Mouse (Mus musculus) ES-E14 (cell line): Measurements from ENCODE around the gene Smyd3. TPM values are rescaled to one million over a fixed set of nuclear protein-coding genes. Genes with fewer than 3 reads are reported as not detected.

Source experiments
- DNase-seq: peaks from one replicate; pipeline ENCODE4 v3.0.0-alpha.2; 2013; ENCODE audit warnings: low read depth, low spot score
- H3K27ac ChIP-seq: 2 replicates; pipeline ENCODE4 v1.5.1; 2012; ENCODE audit warnings: low read depth, mild to moderate bottlenecking, low read length, moderate library complexity, mixed read lengths; ENCODE audit not compliant: poor library complexity, insufficient read depth, severe bottlenecking
- H3K36me3 ChIP-seq: 2 replicates; pipeline ENCODE4 v1.6.1; 2012; ENCODE audit warnings: mild to moderate bottlenecking, low read length, moderate library complexity, mixed read lengths; ENCODE audit not compliant: control insufficient read depth, poor library complexity, insufficient read depth, severe bottlenecking
- H3K4me1 ChIP-seq, 2 experiments: fragments of 150-350 bp in 1 of 2; sonication (generic) in 1 of 2; 2 replicates each; pipeline ENCODE4 v1.6.1; 2012; ENCODE audit warnings: low read length in 2 of 2, mild to moderate bottlenecking in 1 of 2, mixed read lengths in 1 of 2; ENCODE audit not compliant: control insufficient read depth in 2 of 2, insufficient read depth in 2 of 2, poor library complexity in 1 of 2
- H3K4me3 ChIP-seq, 2 experiments: fragments of 150-350 bp in 1 of 2; sonication (generic) in 1 of 2; 2 replicates each; pipeline ENCODE4 v1.5.1; 2012; ENCODE audit warnings: low read length in 2 of 2, low read depth in 1 of 2, mild to moderate bottlenecking in 1 of 2, mixed read lengths in 1 of 2; ENCODE audit not compliant: insufficient read depth in 1 of 2, poor library complexity in 1 of 2, severe bottlenecking in 1 of 2
- H3K9ac ChIP-seq: 2 replicates; pipeline ENCODE4 v1.6.1; 2012; ENCODE audit warnings: low read depth, mild to moderate bottlenecking, low read length, mixed read lengths; ENCODE audit not compliant: poor library complexity, insufficient read depth, severe bottlenecking
- H3K9me3 ChIP-seq: fragments of 150-350 bp; sonication (generic); 2 replicates; pipeline ENCODE4 v1.6.1; 2012; ENCODE audit warnings: low read depth, mild to moderate bottlenecking, low read length; ENCODE audit not compliant: control insufficient read depth, insufficient read depth
- CHD2 ChIP-seq: IDR thresholded peaks from 2 replicates; pipeline ENCODE4 v1.6.1; 2014; ENCODE audit warnings: mild to moderate bottlenecking, low read depth, low read length, inconsistent platforms
- HCFC1 ChIP-seq: IDR thresholded peaks from 2 replicates; pipeline ENCODE4 v1.6.1; 2012; ENCODE audit warnings: low read length, inconsistent platforms, borderline replicate concordance; ENCODE audit not compliant: insufficient read depth
- MAFK ChIP-seq: IDR thresholded peaks from 2 replicates; pipeline ENCODE4 v1.6.1; 2014; ENCODE audit warnings: mild to moderate bottlenecking, low read depth, low read length, inconsistent platforms; ENCODE audit not compliant: insufficient read depth
- ZC3H11A ChIP-seq: IDR thresholded peaks from 2 replicates; pipeline ENCODE4 v1.6.1; 2012; ENCODE audit warnings: low read depth, mild to moderate bottlenecking, inconsistent platforms, low read length, borderline replicate concordance
- ZNF384 ChIP-seq: IDR thresholded peaks from 2 replicates; pipeline ENCODE4 v1.6.1; 2012; ENCODE audit warnings: low read depth, low read length, inconsistent platforms
- in situ Hi-C, 2 experiments: fragments of 600-800 bp; cut with MboI; formaldehyde crosslinking; loops; one replicate each; pipeline ENCODE4 v1.15.1; 2025; ENCODE audit warnings: low sequenced_read_pairs in 2 of 2, inconsistent platforms in 1 of 2; ENCODE audit not compliant: unreplicated experiment in 2 of 2
- total RNA-seq: library from RNA; depleted of rRNA; stranded (reverse); fragments of 300-350 nt; gene quantifications from 2 replicates; pipeline ENCODE4 v1.2.3, GENCODE M21; 2012

The Smyd3 gene
- total RNA-seq, 1 experiment: 18.3 TPM

DNA sequence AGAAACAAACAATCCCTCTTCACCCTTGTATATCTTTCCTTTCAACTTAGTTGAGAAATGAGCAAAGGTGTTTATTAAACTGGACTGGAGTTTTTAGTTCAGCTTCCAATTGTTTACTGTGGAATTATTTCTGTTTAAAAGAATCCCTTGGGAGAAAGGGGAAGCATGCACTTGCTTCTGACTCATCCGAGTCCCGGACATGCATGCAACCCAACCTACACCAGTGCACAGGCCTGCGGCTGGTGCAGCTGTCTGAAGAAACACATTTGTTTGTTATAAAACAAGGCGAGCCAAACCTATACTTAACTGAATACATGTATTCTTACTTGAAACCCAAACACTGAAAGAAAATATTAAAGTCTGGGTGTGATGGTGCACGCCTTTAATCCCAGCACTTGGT lies 473.7 kb downstream of the Smyd3 start:
- Histone ChIP-seq H3K27ac (no peak overlapping the region), H3K9me3 (no peaks in the 10 kb centered on the region), H3K36me3 (peaks cover 4% of the 10 kb centered on the region; the same call in 1 of the 2 replicates), H3K4me1 (no peaks in the 10 kb centered on the region), H3K4me3 (no peak overlapping the region), H3K9ac (no peak overlapping the region)
- in situ Hi-C loops: no loop called here
- TF ChIP-seq ZC3H11A (no peak), MAFK (no peak), HCFC1 (no peak), CHD2 (no peak), ZNF384 (no peak)
- DNase-seq: no peak

DNA sequence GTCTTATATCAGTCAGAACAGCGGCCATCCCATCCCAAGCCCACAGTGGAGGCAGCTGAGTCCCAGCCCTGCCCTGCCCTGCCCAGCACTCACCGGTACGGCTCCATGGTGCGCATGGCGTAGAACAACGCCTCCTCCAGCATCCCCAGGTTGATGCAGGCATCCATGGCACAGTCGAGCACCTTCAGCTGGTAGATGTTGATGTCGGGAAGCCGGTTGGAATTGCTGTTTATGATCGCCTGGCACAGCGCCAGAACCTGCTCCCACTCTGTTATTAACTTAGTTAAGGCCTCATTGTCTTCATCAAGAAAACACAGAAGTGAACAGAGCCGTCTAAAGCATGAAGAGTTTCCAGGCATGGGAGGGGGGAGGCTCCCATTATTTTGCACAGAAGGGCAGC lies 474.2 kb downstream of the Smyd3 start:
- in situ Hi-C loops: no loop called here
- no peak overlapping the region for H3K9ac ChIP-seq
- no peaks in the 10 kb centered on the region for H3K9me3 ChIP-seq
- no peak for DNase-seq
- no peaks in the 10 kb centered on the region for H3K4me1 ChIP-seq
- H3K27ac ChIP-seq: no peak overlapping the region
- TF ChIP-seq HCFC1: no peak
- TF ChIP-seq CHD2: no peak
- no peak for TF ChIP-seq MAFK
- no peak for TF ChIP-seq ZNF384
- no peak for TF ChIP-seq ZC3H11A
- H3K4me3 ChIP-seq: no peak overlapping the region
- peaks cover 4% of the 10 kb centered on the region; the same call in 1 of the 2 replicates for H3K36me3 ChIP-seq

DNA sequence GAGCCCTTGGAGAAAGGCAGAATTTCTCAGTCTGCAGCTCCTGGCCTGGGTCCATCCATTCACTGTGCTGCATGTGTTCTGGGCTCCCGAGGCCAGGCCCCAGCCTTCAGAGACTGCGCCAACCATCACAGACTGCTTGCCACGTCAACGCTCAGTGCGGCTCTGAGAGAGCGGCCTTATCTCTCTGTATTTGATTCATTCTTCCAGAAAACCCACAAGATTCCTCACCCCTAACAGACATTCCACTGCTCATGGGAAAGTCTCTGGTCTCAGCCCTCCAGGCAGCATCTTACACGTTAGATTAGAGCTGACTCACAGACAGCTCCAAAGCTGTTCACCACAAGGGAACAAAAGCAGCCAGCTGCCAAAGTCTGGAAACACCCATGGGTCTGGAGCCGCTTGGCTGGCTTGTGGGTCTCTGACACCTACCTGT lies 475.9 kb downstream of the Smyd3 start:
- H3K9ac ChIP-seq: no peak overlapping the region
- TF ChIP-seq HCFC1 (no peak), MAFK (no peak), CHD2 (no peak), ZC3H11A (no peak), ZNF384 (no peak)
- DNase-seq: no peak

DNA sequence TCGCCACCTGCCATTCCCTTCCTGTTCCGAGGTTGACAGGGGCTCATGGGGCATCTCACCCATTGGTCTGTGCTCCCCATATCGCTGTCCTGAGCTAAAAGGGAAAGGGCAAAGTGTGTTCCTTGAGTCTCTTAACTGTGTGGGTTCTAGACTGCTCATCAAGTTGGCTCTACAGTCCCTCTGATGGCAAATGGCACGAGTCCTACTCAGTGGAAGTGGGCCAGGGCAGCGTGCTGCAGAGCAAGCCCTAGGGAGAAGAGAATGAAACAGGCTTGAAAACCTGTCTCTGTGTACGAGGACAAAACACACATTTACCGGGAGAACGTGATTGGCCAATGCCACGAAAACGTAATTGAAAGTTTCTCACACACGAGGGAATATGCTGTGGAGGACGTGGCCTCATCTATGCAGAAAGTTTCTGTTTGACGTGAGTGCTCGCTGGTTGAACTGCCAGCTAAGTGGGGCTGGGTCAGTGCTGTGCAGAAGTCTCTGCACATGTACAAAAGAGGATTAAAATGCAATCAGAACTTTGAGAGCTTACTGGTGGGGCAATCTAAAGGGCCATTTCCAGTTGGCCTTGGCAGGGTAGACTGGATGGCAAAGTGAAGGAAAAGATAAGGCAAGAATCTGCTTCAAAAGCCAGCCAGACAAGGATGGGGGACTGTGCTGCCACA lies 476.5 kb downstream of the Smyd3 start:
- H3K4me3 ChIP-seq: no peak overlapping the region
- no peak for DNase-seq
- no peak for TF ChIP-seq HCFC1
- no peak for TF ChIP-seq MAFK
- TF ChIP-seq ZC3H11A: no peak
- TF ChIP-seq CHD2: no peak
- no peak for TF ChIP-seq ZNF384
- H3K36me3 ChIP-seq: peaks cover 4% of the 10 kb centered on the region; the same call in 1 of the 2 replicates
- no peaks in the 10 kb centered on the region for H3K4me1 ChIP-seq
- no peaks in the 10 kb centered on the region for H3K9me3 ChIP-seq
- H3K9ac ChIP-seq: no peak overlapping the region
- in situ Hi-C loops: no loop called here
- no peak overlapping the region for H3K27ac ChIP-seq

More for the DNA sequence above, 475.9 kb downstream of the Smyd3 start:
- Histone ChIP-seq H3K4me3 (no peak overlapping the region), H3K27ac (no peak overlapping the region), H3K4me1 (no peaks in the 10 kb centered on the region), H3K36me3 (peaks cover 4% of the 10 kb centered on the region; the same call in 1 of the 2 replicates), H3K9me3 (no peaks in the 10 kb centered on the region)
- in situ Hi-C loops: no loop called here
